Mouse (Mus musculus): ENCODE measurements at regions not wholly inside any gene's neighbourhood (a gene's known extent, or its start where the extent isn't known, plus 50 kb on each side); places are given as distances from the start of the nearest gene placed in this dataset.

DNA sequence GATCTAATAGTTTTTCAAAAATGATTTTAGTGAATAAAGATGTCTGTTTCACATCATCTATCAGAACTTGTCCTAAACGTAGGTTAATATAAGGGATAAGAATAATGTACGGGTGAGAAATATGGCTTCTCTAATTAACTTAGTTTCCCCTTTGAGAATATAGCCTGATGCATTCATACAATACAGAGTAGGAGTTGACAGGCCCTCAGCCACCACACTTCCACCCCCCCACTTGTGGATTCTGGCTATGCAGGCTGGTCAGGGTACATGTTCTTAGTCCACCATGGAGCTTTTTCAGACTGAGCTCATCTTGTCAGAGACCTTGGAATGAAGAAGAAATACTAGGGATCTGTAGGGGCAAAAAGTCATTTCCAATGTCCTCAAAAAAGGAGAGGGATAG is 80.1 kb downstream of the Anxa1 start:
- TF ChIP-seq POLR2A (IDR thresholded peaks at IDR 0.05; ENCODE audit: borderline replicate concordance, extremely low read depth, insufficient read depth, insufficient read length, poor library complexity, severe bottlenecking): no peak
- TF ChIP-seq CTCF (IDR thresholded peaks at IDR 0.05; ENCODE audit: borderline replicate concordance, extremely low read depth, insufficient read depth, insufficient read length): no peak

Data from brain, embryonic 14.5 days (tissue).